Mouse (Mus musculus) liver, embryonic 11.5 days (tissue): ENCODE measurements around the gene Etl4. TPM values are rescaled to one million over a fixed set of nuclear protein-coding genes. Genes with fewer than 3 reads are reported as not detected.
"Not testable (repeated sequence)": the region's sequence is repeated elsewhere in the genome, so short reads cannot be mapped to it uniquely, and the experiment has no call there.

Experiments
- ATAC-seq: fragments of 200-750 bp; cut with Nextera tagmentation; replicated peaks from 2 replicates; pipeline ENCODE4 v1.8.0; 2017; ENCODE audit warnings: moderate number of reproducible peaks, mild to moderate bottlenecking, moderate TSS enrichment, moderate library complexity; ENCODE audit not compliant: low FRiP score
- DNase-seq: peaks from one replicate; pipeline ENCODE4 v3.0.0-alpha.2; 2017; ENCODE audit warnings: low spot score
- H3K27ac ChIP-seq: fragments of 300-500 bp; sonication (generic); 2 replicates; pipeline ENCODE4 v1.5.1; 2014; ENCODE audit warnings: mild to moderate bottlenecking, low read depth, low read length, control low read depth
- H3K27me3 ChIP-seq: fragments of 300-500 bp; sonication (generic); replicated peaks from 2 replicates; pipeline ENCODE4 v1.6.1; 2014; ENCODE audit warnings: low read length, mixed read lengths; ENCODE audit not compliant: control insufficient read depth, insufficient read depth
- H3K36me3 ChIP-seq: fragments of 300-500 bp; sonication (generic); 2 replicates; pipeline ENCODE4 v1.6.1; 2014; ENCODE audit warnings: mild to moderate bottlenecking, low read length, moderate library complexity, mixed read lengths; ENCODE audit not compliant: control insufficient read depth, insufficient read depth
- H3K4me1 ChIP-seq: fragments of 300-500 bp; sonication (generic); replicated peaks from 2 replicates; pipeline ENCODE4 v1.6.1; 2014; ENCODE audit warnings: low read length, mixed read lengths; ENCODE audit not compliant: control insufficient read depth, insufficient read depth
- H3K4me2 ChIP-seq: fragments of 300-500 bp; sonication (generic); 2 replicates; pipeline ENCODE4 v1.6.1; 2014; ENCODE audit warnings: mild to moderate bottlenecking, control low read depth, moderate library complexity
- H3K4me3 ChIP-seq: fragments of 300-500 bp; sonication (generic); 2 replicates; pipeline ENCODE4 v1.5.1; 2014; ENCODE audit warnings: low read depth, low read length, control low read depth
- H3K9ac ChIP-seq: fragments of 300-500 bp; sonication (generic); 2 replicates; pipeline ENCODE4 v1.6.1; 2014; ENCODE audit warnings: low read depth, low read length, control low read depth
- H3K9me3 ChIP-seq: fragments of 300-500 bp; sonication (generic); 2 replicates; pipeline ENCODE4 v1.6.1; 2016; ENCODE audit warnings: low read length, inconsistent platforms, mixed read lengths; ENCODE audit not compliant: control insufficient read depth
- WGBS: fragments of 180-500 bp; shearing (Covaris S2); extraction: QIAGEN DNeasy Blood & Tissue Kit; methylation state at CpG from one replicate; pipeline ENCODE4 v1.1.7; 2014; 5-methylcytosine and 5-hydroxymethylcytosine counted together
- polyA plus RNA-seq: library from polyadenylated mRNA; unstranded; fragments of >200 nt; fragmentation: Nextera tagmentation; extraction: Ambion mirVana; gene quantifications from 2 replicates; pipeline ENCODE4 v1.2.1, GENCODE M21; 2014

Etl4 gene
- polyA plus RNA-seq, 1 experiment from 2014 or later = 17.9 TPM

- H3K9me3 ChIP-seq = no peaks in the 10 kb centered on the region
- no peak overlapping the region for H3K27ac ChIP-seq
- H3K4me1 ChIP-seq = no peaks in the 10 kb centered on the region
- H3K4me2 ChIP-seq = no peak overlapping the region
- no peak for ATAC-seq
- H3K4me3 ChIP-seq = no peak overlapping the region
- DNase-seq = no peak
- no peaks in the 10 kb centered on the region for H3K36me3 ChIP-seq
- H3K9ac ChIP-seq = no peak overlapping the region
- no peaks in the 10 kb centered on the region for H3K27me3 ChIP-seq
- 94% methylated on average over 3 of the region's 3 CpGs for WGBS
These were observed 766.8 kb downstream of the Etl4 start for GRCm38 (mm10) chr2:20676379-20676778.

GRCm38 (mm10) chr2:20678793-20679192 is 769.2 kb downstream of the Etl4 start:
- Histone ChIP-seq H3K4me2 (no peak overlapping the region), H3K27me3 (no peaks in the 10 kb centered on the region), H3K27ac (no peak overlapping the region), H3K9ac (no peak overlapping the region), H3K36me3 (no peaks in the 10 kb centered on the region), H3K9me3 (no peaks in the 10 kb centered on the region), H3K4me1 (no peaks in the 10 kb centered on the region), H3K4me3 (no peak overlapping the region)
- no peak for ATAC-seq
- 72% methylated on average over 7 of the region's 7 CpGs for WGBS
- DNase-seq = no peak

GRCm38 (mm10) chr2:20682203-20682602 is 772.6 kb downstream of the Etl4 start:
- whole genome bisulfite sequencing = 88% methylated on average over 6 of the region's 6 CpGs
- not testable (repeated sequence) for H3K27ac ChIP-seq

GRCm38 (mm10) chr2:20689389-20689788 is 779.8 kb downstream of the Etl4 start:
- Histone ChIP-seq H3K27ac (no peak overlapping the region), H3K4me3 (no peak overlapping the region), H3K9ac (no peak overlapping the region), H3K4me2 (no peak overlapping the region), H3K27me3 (no peaks in the 10 kb centered on the region), H3K9me3 (no peaks in the 10 kb centered on the region), H3K36me3 (no peaks in the 10 kb centered on the region), H3K4me1 (no peaks in the 10 kb centered on the region)
- WGBS = 63% methylated on average over 3 of the region's 3 CpGs
- DNase-seq (no peak), ATAC-seq (no peak)

More at GRCm38 (mm10) chr2:20682203-20682602, 772.6 kb downstream of the Etl4 start:
- H3K36me3 ChIP-seq, H3K9me3 ChIP-seq, H3K27me3 ChIP-seq, H3K4me3 ChIP-seq, H3K9ac ChIP-seq, ATAC-seq, DNase-seq, H3K4me1 ChIP-seq, H3K4me2 ChIP-seq: not testable (repeated sequence)

GRCm38 (mm10) chr2:20692898-20693297 is 783.3 kb downstream of the Etl4 start:
- DNase-seq (no peak), ATAC-seq (no peak)
- no peak overlapping the region for H3K4me2 ChIP-seq
- no peaks in the 10 kb centered on the region for H3K9me3 ChIP-seq
- WGBS = 61% methylated on average over 3 of the region's 3 CpGs
- no peaks in the 10 kb centered on the region for H3K27me3 ChIP-seq
- no peak overlapping the region for H3K9ac ChIP-seq
- no peaks in the 10 kb centered on the region for H3K36me3 ChIP-seq
- no peak overlapping the region for H3K4me3 ChIP-seq
- H3K4me1 ChIP-seq = no peaks in the 10 kb centered on the region
- H3K27ac ChIP-seq = no peak overlapping the region

GRCm38 (mm10) chr2:20693772-20694171 is 784.2 kb downstream of the Etl4 start:
- no peak for ATAC-seq
- Histone ChIP-seq H3K4me3 (no peak overlapping the region), H3K27ac (no peak overlapping the region), H3K27me3 (no peaks in the 10 kb centered on the region), H3K9me3 (no peaks in the 10 kb centered on the region), H3K4me1 (no peaks in the 10 kb centered on the region), H3K4me2 (no peak overlapping the region), H3K9ac (no peak overlapping the region), H3K36me3 (no peaks in the 10 kb centered on the region)
- WGBS = 86% methylated on average over 1 of the region's 1 CpGs
- DNase-seq = no peak

GRCm38 (mm10) chr2:20697719-20698118 is 788.1 kb downstream of the Etl4 start:
- Histone ChIP-seq H3K4me1 (no peaks in the 10 kb centered on the region), H3K27ac (no peak overlapping the region), H3K27me3 (no peaks in the 10 kb centered on the region), H3K9ac (no peak overlapping the region), H3K4me3 (no peak overlapping the region), H3K9me3 (no peaks in the 10 kb centered on the region), H3K36me3 (no peaks in the 10 kb centered on the region), H3K4me2 (no peak overlapping the region)
- 65% methylated on average over 1 of the region's 1 CpGs for WGBS
- DNase-seq (no peak), ATAC-seq (no peak)

GRCm38 (mm10) chr2:20705110-20705509 is 795.5 kb downstream of the Etl4 start:
- Histone ChIP-seq H3K27ac (no peak overlapping the region), H3K9ac (no peak overlapping the region), H3K4me1 (no peaks in the 10 kb centered on the region), H3K36me3 (no peaks in the 10 kb centered on the region), H3K9me3 (no peaks in the 10 kb centered on the region), H3K4me3 (no peak overlapping the region), H3K4me2 (no peak overlapping the region), H3K27me3 (no peaks in the 10 kb centered on the region)
- 78% methylated on average over 4 of the region's 4 CpGs for WGBS
- DNase-seq = no peak
- no peak for ATAC-seq

- H3K9ac ChIP-seq = no peak overlapping the region
- no peak overlapping the region for H3K27ac ChIP-seq
- H3K4me1 ChIP-seq = no peaks in the 10 kb centered on the region
- no peaks in the 10 kb centered on the region for H3K27me3 ChIP-seq
- no peak overlapping the region for H3K4me2 ChIP-seq
- H3K36me3 ChIP-seq = no peaks in the 10 kb centered on the region
- ATAC-seq (no peak), DNase-seq (no peak)
- H3K4me3 ChIP-seq = no peak overlapping the region
- 86% methylated on average over 7 of the region's 7 CpGs for WGBS
- no peaks in the 10 kb centered on the region for H3K9me3 ChIP-seq
These were observed 801.0 kb downstream of the Etl4 start for GRCm38 (mm10) chr2:20710589-20710988.
